Mouse (Mus musculus) stomach, embryonic 16.5 days (tissue): ENCODE results near the gene Cntrl. TPM values are rescaled to one million over a fixed set of nuclear protein-coding genes. Genes with fewer than 3 reads are reported as not detected.

ENCODE experiments used
- ATAC-seq: fragments of 200-750 bp; cut with Nextera tagmentation; 2 replicates; pipeline ENCODE4 v1.8.0; 2017; ENCODE audit warnings: moderate number of reproducible peaks, moderate TSS enrichment; ENCODE audit not compliant: insufficient read depth, low FRiP score
- H3K27ac ChIP-seq: fragments of 300-500 bp; sonication (generic); 2 replicates; pipeline ENCODE4 v1.5.1; 2014; ENCODE audit warnings: low read length
- H3K27me3 ChIP-seq: fragments of 300-500 bp; sonication (generic); 2 replicates; pipeline ENCODE4 v1.6.1; 2014; ENCODE audit warnings: low read length, control low read depth, mixed read lengths; ENCODE audit not compliant: control insufficient read depth, insufficient read depth
- H3K36me3 ChIP-seq: fragments of 300-500 bp; sonication (generic); 2 replicates; pipeline ENCODE4 v1.6.1; 2014; ENCODE audit warnings: low read length; ENCODE audit not compliant: control insufficient read depth, insufficient read depth
- H3K4me1 ChIP-seq: fragments of 300-500 bp; sonication (generic); 2 replicates; pipeline ENCODE4 v1.6.1; 2014; ENCODE audit warnings: low read length, control low read depth, mixed read lengths; ENCODE audit not compliant: control insufficient read depth, insufficient read depth
- H3K4me2 ChIP-seq: fragments of 300-500 bp; sonication (generic); 2 replicates; pipeline ENCODE4 v1.6.1; 2014; ENCODE audit warnings: low read depth, low read length, mixed read lengths
- H3K4me3 ChIP-seq: fragments of 300-500 bp; sonication (generic); replicated peaks from 2 replicates; pipeline ENCODE4 v1.5.1; 2014; ENCODE audit warnings: mild to moderate bottlenecking, low read length
- H3K9ac ChIP-seq: fragments of 300-500 bp; sonication (generic); 2 replicates; pipeline ENCODE4 v1.6.1; 2014; ENCODE audit warnings: low read length
- H3K9me3 ChIP-seq: fragments of 300-500 bp; sonication (generic); replicated peaks from 2 replicates; pipeline ENCODE4 v1.6.1; 2016; ENCODE audit warnings: low read length, control low read depth; ENCODE audit not compliant: control insufficient read depth
- WGBS: fragments of 180-500 bp; shearing (Covaris S2); extraction: QIAGEN DNeasy Blood & Tissue Kit; methylation state at CpG from one replicate; pipeline ENCODE4 v1.1.7; 2014; 5-methylcytosine and 5-hydroxymethylcytosine counted together
- polyA plus RNA-seq: library from polyadenylated mRNA; unstranded; fragments of >200 nt; fragmentation: Nextera tagmentation; extraction: Ambion mirVana; gene quantifications from 2 replicates; pipeline ENCODE4 v1.2.1, GENCODE M21; 2015

The Cntrl gene
- polyA plus RNA-seq, 1 experiment from 2014 or later = 18.4 TPM

GRCm38 (mm10) chr2:35174100-35174499 lies 64.8 kb downstream of the Cntrl start:
- H3K4me1 ChIP-seq = no peaks in the 10 kb centered on the region
- no peak overlapping the region for H3K4me2 ChIP-seq
- H3K27me3 ChIP-seq = no peaks in the 10 kb centered on the region
- H3K9me3 ChIP-seq = no peaks in the 10 kb centered on the region
- peak overlapping the region; percentile 54; the same call in 1 of the 2 replicates for H3K27ac ChIP-seq
- no peak overlapping the region for H3K4me3 ChIP-seq
- WGBS = 33% methylated on average over 5 of the region's 5 CpGs
- peak; percentile 57; the same call in 1 of the 2 replicates for ATAC-seq
- H3K36me3 ChIP-seq = peaks cover 11% of the 10 kb centered on the region
- no peak overlapping the region for H3K9ac ChIP-seq

DNA sequence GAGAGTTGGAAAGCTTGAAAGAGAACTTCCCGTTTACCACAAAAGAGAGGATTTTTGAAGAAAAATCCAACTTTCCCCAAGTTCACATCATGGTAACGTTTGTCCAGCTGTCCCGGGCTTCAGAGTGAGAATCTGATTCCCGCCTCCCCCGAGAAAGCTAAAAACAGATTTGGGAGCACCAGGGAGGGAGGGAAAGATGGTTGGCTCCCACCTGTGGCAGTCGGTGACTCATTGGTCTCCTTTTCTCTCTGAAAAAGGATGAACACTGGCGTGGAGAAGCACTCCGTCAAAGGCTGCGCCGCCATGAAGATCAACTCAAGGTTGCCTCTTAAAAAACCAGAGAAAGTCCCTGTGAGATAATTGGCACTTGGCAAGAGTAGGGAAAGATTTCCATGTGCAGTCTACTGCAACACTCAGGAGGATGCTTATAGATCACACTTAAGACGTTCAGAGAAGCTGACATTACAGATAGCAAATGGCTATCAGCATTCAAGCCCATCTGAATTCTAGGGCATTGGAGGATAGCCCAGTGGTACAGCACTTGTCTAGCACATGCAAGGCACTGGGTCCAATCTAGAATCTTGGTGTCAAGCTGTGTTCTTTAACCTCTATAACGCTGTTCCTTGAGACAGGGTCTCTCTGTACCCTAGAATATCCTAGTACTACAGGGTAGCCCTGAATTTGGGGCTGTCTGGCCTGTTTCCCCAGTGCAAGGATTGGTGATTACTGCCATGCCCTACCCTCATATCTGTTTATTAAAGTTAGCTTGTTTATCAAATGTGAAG lies 66.2 kb downstream of the Cntrl start:
- H3K4me2 ChIP-seq = no peak overlapping the region
- no peaks in the 10 kb centered on the region for H3K27me3 ChIP-seq
- no peak overlapping the region for H3K9ac ChIP-seq
- peaks cover 10% of the 10 kb centered on the region for H3K36me3 ChIP-seq
- no peak overlapping the region for H3K27ac ChIP-seq
- no peaks in the 10 kb centered on the region for H3K4me1 ChIP-seq
- H3K9me3 ChIP-seq = no peaks in the 10 kb centered on the region
- no peak for ATAC-seq
- H3K4me3 ChIP-seq = no peak overlapping the region
- 87% methylated on average over 12 of the region's 12 CpGs for WGBS

DNA sequence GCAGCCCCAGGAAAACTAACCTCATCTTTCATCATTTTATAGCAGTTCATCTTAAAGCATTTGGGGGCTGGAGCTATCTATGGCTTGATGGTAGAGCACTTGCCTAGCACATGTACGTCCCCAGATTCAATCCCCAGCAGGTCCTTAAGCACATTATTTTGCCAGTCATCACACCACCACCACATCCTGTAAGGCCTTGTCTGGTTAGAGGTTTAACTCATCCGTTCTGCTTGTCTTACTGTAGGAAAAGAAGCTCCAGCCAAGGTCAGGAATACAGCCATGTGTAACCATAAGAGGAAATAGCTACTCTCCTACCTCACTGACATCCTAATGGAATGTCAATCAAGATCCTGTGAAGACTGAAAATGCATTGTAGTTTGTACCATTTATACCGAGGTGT lies 68.9 kb downstream of the Cntrl start:
- H3K36me3 ChIP-seq = peaks cover 10% of the 10 kb centered on the region
- H3K4me1 ChIP-seq = no peaks in the 10 kb centered on the region
- no peak overlapping the region for H3K27ac ChIP-seq
- no peak overlapping the region for H3K9ac ChIP-seq
- H3K4me3 ChIP-seq = no peak overlapping the region
- WGBS = 81% methylated on average over 3 of the region's 3 CpGs
- H3K9me3 ChIP-seq = no peaks in the 10 kb centered on the region
- H3K4me2 ChIP-seq = no peak overlapping the region
- no peaks in the 10 kb centered on the region for H3K27me3 ChIP-seq
- no peak for ATAC-seq

DNA sequence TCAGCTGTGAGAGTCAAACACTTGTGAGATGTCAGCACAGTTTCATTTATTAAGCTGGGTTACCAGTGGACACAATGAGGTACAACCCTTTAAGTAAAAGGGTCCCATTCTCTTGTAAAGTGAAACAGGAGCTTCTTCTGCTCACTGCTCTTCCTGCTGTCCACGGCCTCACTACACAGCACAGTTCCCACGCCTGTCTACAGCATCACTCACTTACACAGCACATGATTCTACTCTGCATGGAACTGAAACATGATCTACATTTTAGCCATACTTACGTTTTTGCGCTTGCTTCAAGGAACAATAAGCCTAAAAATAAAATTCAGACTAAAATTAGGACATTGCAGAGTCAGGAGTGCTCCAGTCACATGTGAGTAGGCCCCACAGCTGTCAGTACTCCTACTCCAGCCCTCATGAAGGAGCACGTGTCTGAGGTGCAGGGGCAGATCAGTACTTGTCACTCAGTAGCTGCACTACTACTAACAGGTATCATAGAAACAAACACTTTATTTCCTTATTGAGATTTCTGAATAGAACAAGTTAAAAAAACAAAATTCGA lies 73.9 kb downstream of the Cntrl start:
- H3K27me3 ChIP-seq = no peaks in the 10 kb centered on the region
- no peaks in the 10 kb centered on the region for H3K9me3 ChIP-seq
- H3K9ac ChIP-seq = no peak overlapping the region
- H3K27ac ChIP-seq = no peak overlapping the region
- no peak overlapping the region for H3K4me2 ChIP-seq
- no peak overlapping the region for H3K4me3 ChIP-seq
- 81% methylated on average over 6 of the region's 6 CpGs for WGBS
- 0 out of 2 replicates have a peak, but pooled peaks cover 4% of the 10 kb centered on the region for H3K4me1 ChIP-seq
- 0 out of 2 replicates have a peak, but pooled peaks cover 4% of the 10 kb centered on the region for H3K36me3 ChIP-seq
- no peak for ATAC-seq

- H3K27me3 ChIP-seq = no peaks in the 10 kb centered on the region
- H3K9ac ChIP-seq = no peak overlapping the region
- H3K9me3 ChIP-seq = no peaks in the 10 kb centered on the region
- ATAC-seq = no peak
- H3K36me3 ChIP-seq = 0 out of 2 replicates have a peak, but pooled peaks cover 5% of the 10 kb centered on the region
- 0 out of 2 replicates have a peak, but pooled peaks cover 4% of the 10 kb centered on the region for H3K4me1 ChIP-seq
- no peak overlapping the region for H3K27ac ChIP-seq
- WGBS = 75% methylated on average over 5 of the region's 5 CpGs
- H3K4me2 ChIP-seq = no peak overlapping the region
- no peak overlapping the region for H3K4me3 ChIP-seq
Observed at GRCm38 (mm10) chr2:35188929-35189328, 79.6 kb downstream of the Cntrl start.

DNA sequence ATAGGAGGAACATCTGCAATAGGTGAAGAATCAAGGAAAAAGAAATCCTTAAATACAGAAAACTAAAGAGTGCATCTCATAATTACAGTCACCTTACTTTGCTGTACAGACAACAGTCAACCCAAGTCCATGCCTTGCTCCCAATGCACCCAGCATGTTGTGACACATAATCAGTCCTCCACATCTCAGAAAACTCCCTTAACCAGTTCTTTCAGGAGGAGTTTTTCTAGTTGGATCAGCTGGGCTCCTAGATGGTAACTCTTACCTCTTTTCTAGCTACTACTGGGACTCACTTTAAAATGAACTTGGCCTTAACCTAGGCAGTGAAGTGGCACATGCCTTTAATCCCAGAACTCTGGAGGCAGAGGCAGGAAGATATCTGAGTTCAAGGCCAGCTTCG lies 84.7 kb downstream of the Cntrl start:
- Histone ChIP-seq H3K4me1 (peaks cover 7% of the 10 kb centered on the region; the same call in 1 of the 2 replicates), H3K36me3 (0 out of 2 replicates have a peak, but pooled peaks cover 5% of the 10 kb centered on the region), H3K4me3 (no peak overlapping the region), H3K9ac (no peak overlapping the region), H3K4me2 (no peak overlapping the region), H3K27me3 (no peaks in the 10 kb centered on the region), H3K27ac (peak overlapping the region; percentile 49; the same call in 1 of the 2 replicates), H3K9me3 (no peaks in the 10 kb centered on the region)
- WGBS = 75% methylated on average over 1 of the region's 1 CpGs
- no peak for ATAC-seq

- Histone ChIP-seq H3K9ac (no peak overlapping the region), H3K9me3 (no peaks in the 10 kb centered on the region), H3K4me1 (peaks cover 10% of the 10 kb centered on the region; the same call in 1 of the 2 replicates), H3K27ac (no peak overlapping the region), H3K4me3 (no peak overlapping the region), H3K4me2 (no peak overlapping the region), H3K27me3 (no peaks in the 10 kb centered on the region), H3K36me3 (no peaks in the 10 kb centered on the region)
- no peak for ATAC-seq
- WGBS = 61% methylated on average over 6 of the region's 6 CpGs
Observed at GRCm38 (mm10) chr2:35195626-35196544, 86.6 kb downstream of the Cntrl start.

DNA sequence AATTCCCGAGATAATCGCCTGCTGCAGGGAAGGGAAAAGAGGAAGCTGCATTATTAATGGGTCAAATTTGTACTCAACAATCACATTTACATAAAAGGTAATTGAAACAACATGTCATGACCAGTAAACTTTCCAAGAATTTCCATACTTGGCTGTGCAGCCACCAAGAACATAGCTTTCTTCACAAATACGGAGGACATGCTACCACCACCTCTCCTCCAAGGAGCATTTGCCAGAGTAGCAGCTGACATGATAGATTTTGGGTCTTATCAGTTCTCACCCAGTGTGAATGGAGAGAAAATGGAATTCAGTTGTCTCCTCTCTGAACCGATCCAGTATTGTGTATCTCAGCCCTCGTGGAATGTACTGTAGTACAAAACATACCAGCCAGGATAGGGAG lies 90.2 kb downstream of the Cntrl start:
- peak overlapping the region; percentile 99 for H3K9ac ChIP-seq
- H3K27me3 ChIP-seq = no peaks in the 10 kb centered on the region
- no peaks in the 10 kb centered on the region for H3K36me3 ChIP-seq
- ATAC-seq = no peak
- peak overlapping the region; percentile 97 for H3K4me2 ChIP-seq
- 4% methylated on average over 5 of the region's 5 CpGs for WGBS
- peak overlapping the region; percentile 87 for H3K4me3 ChIP-seq
- H3K9me3 ChIP-seq = no peaks in the 10 kb centered on the region
- H3K27ac ChIP-seq = peak overlapping the region; percentile 96; the same call in 1 of the 2 replicates
- peaks cover 10% of the 10 kb centered on the region; the same call in 1 of the 2 replicates for H3K4me1 ChIP-seq
